Mouse (Mus musculus) embryonic fibroblast, embryonic 13.5 days (primary cell): Measurements from ENCODE around the gene Sh2d4b.

ENCODE experiments used
- CTCF ChIP-seq: IDR thresholded peaks from 2 replicates; pipeline ENCODE4 v1.5.1; 2011; ENCODE audit warnings: mild to moderate bottlenecking, control low read depth, low read length, moderate library complexity, borderline replicate concordance; ENCODE audit not compliant: insufficient read depth
- POLR2A ChIP-seq: IDR thresholded peaks from 2 replicates; pipeline ENCODE4 v1.6.1; 2011; ENCODE audit warnings: low read depth, mild to moderate bottlenecking, control low read depth, low read length, moderate library complexity

DNA sequence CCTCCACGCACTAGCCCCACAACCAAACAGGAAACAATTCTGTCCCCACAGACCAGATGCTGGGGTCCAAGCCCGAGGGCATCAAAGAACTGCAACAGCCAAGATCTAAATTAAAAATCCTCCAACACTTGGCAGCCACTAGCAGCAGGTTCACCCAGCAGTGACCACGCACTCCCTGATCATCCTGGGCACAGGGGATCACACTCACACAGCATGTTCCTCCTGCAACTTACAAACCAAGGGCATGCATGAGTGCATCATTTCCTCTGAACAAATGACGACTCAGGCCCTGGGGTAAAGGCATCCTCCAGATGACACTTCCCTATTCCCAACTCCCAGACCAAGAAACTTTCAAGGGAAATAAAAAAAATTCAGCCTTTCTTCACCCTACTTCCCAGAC lies 44.0 kb upstream of the Sh2d4b start:
- no peak for TF ChIP-seq CTCF
- TF ChIP-seq POLR2A = no peak
